Mouse (Mus musculus) limb, embryonic 13.5 days (tissue): ENCODE results near the gene Zc3hav1l. TPM values are rescaled to one million over a fixed set of nuclear protein-coding genes. Genes with fewer than 3 reads are reported as not detected.
A peak's percentile ranks its signal among the peaks of the same experiment; 100 is the strongest.

Experiments
- ATAC-seq: fragments of 200-750 bp; cut with Nextera tagmentation; 2 replicates; pipeline ENCODE4 v1.8.0; 2017; ENCODE audit warnings: low read depth, moderate number of reproducible peaks, moderate TSS enrichment; ENCODE audit not compliant: low FRiP score
- H3K27ac ChIP-seq: fragments of 300-500 bp; sonication (generic); 2 replicates; pipeline ENCODE4 v1.5.1; 2015; ENCODE audit warnings: inconsistent platforms, mild to moderate bottlenecking, moderate library complexity
- H3K27me3 ChIP-seq: fragments of 300-500 bp; sonication (generic); 2 replicates; pipeline ENCODE4 v1.6.1; 2015; ENCODE audit warnings: mild to moderate bottlenecking, inconsistent platforms
- H3K36me3 ChIP-seq: fragments of 300-500 bp; sonication (generic); 2 replicates; pipeline ENCODE4 v1.6.1; 2015; ENCODE audit warnings: inconsistent platforms, mild to moderate bottlenecking, moderate library complexity
- H3K4me1 ChIP-seq: fragments of 300-500 bp; sonication (generic); 2 replicates; pipeline ENCODE4 v1.6.1; 2015; ENCODE audit warnings: inconsistent platforms
- H3K4me2 ChIP-seq: fragments of 300-500 bp; sonication (generic); replicated peaks from 2 replicates; pipeline ENCODE4 v1.6.1; 2015; ENCODE audit warnings: inconsistent platforms, mild to moderate bottlenecking, moderate library complexity
- H3K4me3 ChIP-seq: fragments of 300-500 bp; sonication (generic); 2 replicates; pipeline ENCODE4 v1.5.1; 2015; ENCODE audit warnings: moderate library complexity, mild to moderate bottlenecking, inconsistent platforms
- H3K9ac ChIP-seq: fragments of 300-500 bp; sonication (generic); 2 replicates; pipeline ENCODE4 v1.6.1; 2015; ENCODE audit warnings: mild to moderate bottlenecking, inconsistent platforms
- H3K9me3 ChIP-seq: fragments of 300-500 bp; sonication (generic); 2 replicates; pipeline ENCODE4 v1.6.1; 2016; ENCODE audit warnings: inconsistent platforms
- WGBS: fragments of 180-500 bp; shearing (Covaris S2); methylation state at CpG from one replicate; pipeline ENCODE4 v1.1.7; 2015; 5-methylcytosine and 5-hydroxymethylcytosine counted together
- polyA plus RNA-seq: library from polyadenylated mRNA; unstranded; fragments of >200 nt; fragmentation: Nextera tagmentation; extraction: Ambion mirVana; gene quantifications from 2 replicates; pipeline ENCODE4 v1.2.1, GENCODE M21; 2015

Zc3hav1l gene
- polyA plus RNA-seq, 1 experiment from 2014 or later = 15.0 TPM

- H3K27ac ChIP-seq = no peak overlapping the region
- no peak for ATAC-seq
- no peaks in the 10 kb centered on the region for H3K36me3 ChIP-seq
- no peak overlapping the region for H3K9ac ChIP-seq
- H3K4me2 ChIP-seq = no peak overlapping the region
- WGBS = 94% methylated on average over 8 of the region's 8 CpGs
- no peaks in the 10 kb centered on the region for H3K27me3 ChIP-seq
- no peak overlapping the region for H3K4me3 ChIP-seq
- no peaks in the 10 kb centered on the region for H3K9me3 ChIP-seq
- H3K4me1 ChIP-seq = peaks cover 9% of the 10 kb centered on the region
Measured at GRCm38 (mm10) chr6:38257506-38257905, 41.6 kb downstream of the Zc3hav1l start.

GRCm38 (mm10) chr6:38256793-38257192, 42.3 kb downstream of the Zc3hav1l start:
- peaks cover 16% of the 10 kb centered on the region for H3K4me1 ChIP-seq
- no peaks in the 10 kb centered on the region for H3K9me3 ChIP-seq
- H3K4me3 ChIP-seq = no peak overlapping the region
- H3K9ac ChIP-seq = no peak overlapping the region
- ATAC-seq = no peak
- 87% methylated on average over 4 of the region's 4 CpGs for WGBS
- H3K27me3 ChIP-seq = no peaks in the 10 kb centered on the region
- no peak overlapping the region for H3K27ac ChIP-seq
- no peaks in the 10 kb centered on the region for H3K36me3 ChIP-seq
- H3K4me2 ChIP-seq = no peak overlapping the region

- H3K4me2 ChIP-seq = no peak overlapping the region
- H3K27me3 ChIP-seq = no peaks in the 10 kb centered on the region
- H3K9ac ChIP-seq = no peak overlapping the region
- no peak overlapping the region for H3K27ac ChIP-seq
- 68% methylated on average over 2 of the region's 2 CpGs for WGBS
- ATAC-seq = no peak
- H3K36me3 ChIP-seq = no peaks in the 10 kb centered on the region
- no peak overlapping the region for H3K4me3 ChIP-seq
- H3K4me1 ChIP-seq = peaks cover 23% of the 10 kb centered on the region
- H3K9me3 ChIP-seq = no peaks in the 10 kb centered on the region
Measured at GRCm38 (mm10) chr6:38255794-38256193, 43.3 kb downstream of the Zc3hav1l start.

- WGBS = under 1% methylated on average over 77 of the region's 118 CpGs
- Histone ChIP-seq H3K4me1 (peaks cover 23% of the 10 kb centered on the region), H3K9me3 (no peaks in the 10 kb centered on the region), H3K36me3 (no peaks in the 10 kb centered on the region), H3K4me2 (peak within 1 kb of the TSS; percentile 71), H3K27me3 (no peaks in the 10 kb centered on the region), H3K9ac (peak within 1 kb of the TSS; percentile 97), H3K27ac (peak within 1 kb of the TSS; percentile 80), H3K4me3 (peak within 1 kb of the TSS; percentile 86)
- ATAC-seq = peak; percentile 93
Measured at GRCm38 (mm10) chr6:38253736-38254641, 45.1 kb downstream of the Zc3hav1l start, which contains the start of gene D630045J12Rik. TSS of gene D630045J12Rik (minus strand) at chr6:38254009.

GRCm38 (mm10) chr6:38252766-38253735, 46.0 kb downstream of the Zc3hav1l start:
- ATAC-seq = no peak
- H3K9me3 ChIP-seq = no peaks in the 10 kb centered on the region
- WGBS = 6% methylated on average over 19 of the region's 19 CpGs
- no peaks in the 10 kb centered on the region for H3K27me3 ChIP-seq
- peak overlapping the region; percentile 71 for H3K4me2 ChIP-seq
- H3K4me1 ChIP-seq = peaks cover 27% of the 10 kb centered on the region
- peak overlapping the region; percentile 80 for H3K27ac ChIP-seq
- peak overlapping the region; percentile 97 for H3K9ac ChIP-seq
- H3K4me3 ChIP-seq = peak overlapping the region; percentile 86
- no peaks in the 10 kb centered on the region for H3K36me3 ChIP-seq

GRCm38 (mm10) chr6:38252139-38252538, 46.9 kb downstream of the Zc3hav1l start:
- peak overlapping the region; percentile 97 for H3K9ac ChIP-seq
- no peaks in the 10 kb centered on the region for H3K36me3 ChIP-seq
- H3K4me2 ChIP-seq = peak overlapping the region; percentile 71
- H3K9me3 ChIP-seq = no peaks in the 10 kb centered on the region
- no peak for ATAC-seq
- H3K27ac ChIP-seq = 0 out of 2 replicates have a peak overlapping the region, but pooled peaks have one; percentile 4
- peaks cover 30% of the 10 kb centered on the region for H3K4me1 ChIP-seq
- WGBS = 42% methylated on average over 10 of the region's 10 CpGs
- peak overlapping the region; percentile 86 for H3K4me3 ChIP-seq
- no peaks in the 10 kb centered on the region for H3K27me3 ChIP-seq

GRCm38 (mm10) chr6:38251464-38251863, 47.6 kb downstream of the Zc3hav1l start:
- H3K4me2 ChIP-seq = peak overlapping the region; percentile 71
- H3K4me3 ChIP-seq = 0 out of 2 replicates have a peak overlapping the region, but pooled peaks have one; percentile 86

GRCm38 (mm10) chr6:38247362-38247761, 51.7 kb downstream of the Zc3hav1l start:
- Histone ChIP-seq H3K9me3 (no peaks in the 10 kb centered on the region), H3K4me3 (no peak overlapping the region), H3K27ac (no peak overlapping the region), H3K27me3 (no peaks in the 10 kb centered on the region), H3K4me1 (peaks cover 62% of the 10 kb centered on the region), H3K4me2 (no peak overlapping the region), H3K36me3 (no peaks in the 10 kb centered on the region), H3K9ac (no peak overlapping the region; the same call in 1 of the 2 replicates)
- no peak for ATAC-seq
- WGBS = 87% methylated on average over 4 of the region's 4 CpGs

More at GRCm38 (mm10) chr6:38251464-38251863, 47.6 kb downstream of the Zc3hav1l start:
- Histone ChIP-seq H3K27me3 (no peaks in the 10 kb centered on the region), H3K36me3 (no peaks in the 10 kb centered on the region), H3K9ac (peak overlapping the region; percentile 50), H3K27ac (no peak overlapping the region), H3K4me1 (peaks cover 33% of the 10 kb centered on the region), H3K9me3 (no peaks in the 10 kb centered on the region)
- WGBS = 51% methylated on average over 4 of the region's 4 CpGs
- ATAC-seq = no peak

- no peak overlapping the region for H3K4me2 ChIP-seq
- no peaks in the 10 kb centered on the region for H3K27me3 ChIP-seq
- no peak overlapping the region for H3K4me3 ChIP-seq
- H3K9ac ChIP-seq = no peak overlapping the region
- no peaks in the 10 kb centered on the region for H3K9me3 ChIP-seq
- no peaks in the 10 kb centered on the region for H3K36me3 ChIP-seq
- no peak overlapping the region for H3K27ac ChIP-seq
- peaks cover 54% of the 10 kb centered on the region for H3K4me1 ChIP-seq
- 70% methylated on average over 3 of the region's 3 CpGs for WGBS
- no peak for ATAC-seq
Measured at GRCm38 (mm10) chr6:38244806-38245205, 54.3 kb downstream of the Zc3hav1l start.

GRCm38 (mm10) chr6:38244167-38244566, 54.9 kb downstream of the Zc3hav1l start:
- Histone ChIP-seq H3K27me3 (no peaks in the 10 kb centered on the region), H3K4me1 (peaks cover 54% of the 10 kb centered on the region), H3K9me3 (no peaks in the 10 kb centered on the region), H3K4me2 (no peak overlapping the region), H3K9ac (no peak overlapping the region), H3K4me3 (no peak overlapping the region), H3K36me3 (no peaks in the 10 kb centered on the region), H3K27ac (no peak overlapping the region)
- WGBS = 37% methylated on average over 3 of the region's 3 CpGs
- no peak for ATAC-seq

- H3K4me3 ChIP-seq = no peak overlapping the region
- WGBS = 81% methylated on average over 5 of the region's 5 CpGs
- peaks cover 50% of the 10 kb centered on the region for H3K4me1 ChIP-seq
- H3K9me3 ChIP-seq = no peaks in the 10 kb centered on the region
- no peak overlapping the region for H3K27ac ChIP-seq
- H3K27me3 ChIP-seq = no peaks in the 10 kb centered on the region
- H3K4me2 ChIP-seq = no peak overlapping the region
- H3K9ac ChIP-seq = no peak overlapping the region
- no peaks in the 10 kb centered on the region for H3K36me3 ChIP-seq
- no peak for ATAC-seq
Measured at GRCm38 (mm10) chr6:38242833-38243232, 56.2 kb downstream of the Zc3hav1l start.
